Mouse (Mus musculus) gastrocnemius, adult 8-10 months (tissue): ENCODE data around the gene Rhob. TPM values are rescaled to one million over a fixed set of nuclear protein-coding genes. Genes with fewer than 3 reads are reported as not detected.
"Not testable (repeated sequence)": the region's sequence is repeated elsewhere in the genome, so short reads cannot be mapped to it uniquely, and the experiment has no call there.

Source experiments
- DNase-seq, 2 experiments: peaks; one replicate each; pipeline ENCODE4 v3.0.0; 2022; ENCODE audit warnings: low spot score in 2 of 2
- total RNA-seq, 4 experiments: library from RNA; stranded (reverse); gene quantifications; 2 replicates each; pipeline ENCODE4 v1.2.4; 2022

Rhob gene
- total RNA-seq, 4 experiments from 2014 or later = 19.6 to 44.6 (median 26.7) TPM

DNA sequence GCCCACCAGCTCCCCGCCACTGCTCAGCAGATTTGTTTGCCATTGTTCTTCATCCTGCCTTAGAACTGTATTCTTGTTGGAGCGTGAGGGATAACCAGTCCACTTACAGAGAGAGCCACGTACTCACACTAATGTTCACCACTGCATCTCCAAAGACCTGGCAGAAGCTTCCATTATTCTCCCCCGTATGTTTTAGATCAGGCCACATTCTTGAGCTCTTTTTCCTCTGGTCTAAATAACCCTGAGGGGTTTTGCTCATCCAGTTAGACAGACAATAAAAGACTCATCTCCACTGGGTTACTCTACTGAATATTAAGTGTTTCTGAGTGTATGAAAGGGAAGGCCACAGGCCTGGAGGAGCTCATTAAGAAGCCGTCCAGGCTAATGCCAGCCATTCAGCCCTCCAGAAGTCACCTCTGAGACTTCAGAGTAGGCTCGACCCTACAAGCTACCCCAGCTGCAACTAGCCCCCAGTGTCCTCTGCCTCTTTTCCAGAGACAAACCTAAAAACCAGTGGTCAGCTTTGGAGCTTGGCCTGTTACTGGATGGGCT, 24.9 kb downstream of the Rhob start:
- DNase-seq = no peak

DNA sequence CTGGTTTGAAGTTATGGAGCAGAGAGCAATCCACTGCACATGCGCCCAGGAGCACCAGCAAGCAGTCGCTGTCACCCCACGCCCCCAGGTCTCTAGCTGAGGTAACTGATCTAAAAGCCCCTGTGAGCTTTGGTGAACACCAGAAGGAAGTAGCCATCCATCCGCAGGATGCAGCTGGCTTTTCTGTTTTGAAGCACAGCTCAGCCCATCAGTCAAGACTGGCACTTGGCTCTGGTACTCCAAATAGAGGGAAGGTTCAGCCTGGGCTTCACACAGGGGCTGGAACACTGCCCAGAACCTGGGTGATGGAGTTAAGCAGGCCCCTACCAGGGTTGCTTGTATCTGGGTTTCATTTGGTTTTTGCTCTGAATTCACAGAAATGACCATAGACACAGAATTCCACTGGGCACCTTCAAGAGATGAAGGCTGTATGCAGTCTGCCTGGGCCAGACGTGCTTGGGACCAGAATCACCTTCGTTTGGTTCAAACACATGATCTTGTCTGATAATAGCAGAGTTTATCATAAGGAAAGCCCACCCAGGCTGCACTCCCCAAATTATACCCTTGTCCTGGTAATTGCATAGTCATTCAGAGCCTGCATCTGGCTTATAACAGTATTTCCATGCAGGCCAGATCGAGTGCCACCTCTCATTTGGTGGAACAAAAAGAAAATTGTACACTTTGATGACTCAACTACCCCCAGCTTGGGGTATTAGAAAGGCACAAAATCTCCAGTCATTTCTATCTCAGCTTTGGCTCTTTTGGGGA, 27.0 kb downstream of the Rhob start:
- no peak for DNase-seq

DNA sequence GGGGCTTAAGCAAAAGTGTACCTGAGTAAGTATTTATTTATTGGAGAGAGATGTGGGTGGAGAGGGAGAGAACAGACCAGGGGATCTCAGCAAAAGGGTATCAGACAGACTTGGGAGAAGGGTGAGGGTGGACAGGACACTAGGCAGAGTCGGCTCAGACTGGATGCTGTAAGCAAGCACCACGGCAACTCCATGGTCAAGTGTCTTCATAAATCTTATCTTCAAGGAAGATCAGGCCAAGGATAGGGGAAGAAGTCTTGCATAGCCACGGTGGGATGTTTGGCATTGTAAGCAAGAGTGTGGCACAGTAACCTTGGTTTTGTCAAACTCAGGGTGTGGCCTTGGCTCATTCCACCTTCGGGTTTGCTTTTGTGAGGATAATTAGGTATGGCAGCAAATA, 27.8 kb downstream of the Rhob start:
- DNase-seq = no peak

DNA sequence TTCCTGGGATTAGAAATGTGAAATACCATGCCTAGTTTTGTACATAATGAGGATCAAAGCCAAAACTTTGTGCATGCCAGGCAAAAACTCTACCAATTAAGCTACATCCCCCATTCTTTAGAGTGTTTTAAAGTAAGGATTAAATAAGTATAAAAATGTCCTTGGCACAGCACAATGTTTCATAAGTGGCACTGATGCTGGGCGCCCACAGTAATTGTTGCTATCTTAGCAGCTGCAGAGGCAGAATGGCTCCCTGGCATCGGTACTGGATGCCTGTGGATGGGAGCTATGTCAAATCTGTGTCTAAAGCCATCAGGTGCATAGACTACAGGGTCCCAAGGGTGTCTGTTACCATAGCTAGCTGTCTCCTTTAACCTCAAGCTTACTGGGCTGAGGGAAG, 28.8 kb downstream of the Rhob start:
- DNase-seq = no peak

DNA sequence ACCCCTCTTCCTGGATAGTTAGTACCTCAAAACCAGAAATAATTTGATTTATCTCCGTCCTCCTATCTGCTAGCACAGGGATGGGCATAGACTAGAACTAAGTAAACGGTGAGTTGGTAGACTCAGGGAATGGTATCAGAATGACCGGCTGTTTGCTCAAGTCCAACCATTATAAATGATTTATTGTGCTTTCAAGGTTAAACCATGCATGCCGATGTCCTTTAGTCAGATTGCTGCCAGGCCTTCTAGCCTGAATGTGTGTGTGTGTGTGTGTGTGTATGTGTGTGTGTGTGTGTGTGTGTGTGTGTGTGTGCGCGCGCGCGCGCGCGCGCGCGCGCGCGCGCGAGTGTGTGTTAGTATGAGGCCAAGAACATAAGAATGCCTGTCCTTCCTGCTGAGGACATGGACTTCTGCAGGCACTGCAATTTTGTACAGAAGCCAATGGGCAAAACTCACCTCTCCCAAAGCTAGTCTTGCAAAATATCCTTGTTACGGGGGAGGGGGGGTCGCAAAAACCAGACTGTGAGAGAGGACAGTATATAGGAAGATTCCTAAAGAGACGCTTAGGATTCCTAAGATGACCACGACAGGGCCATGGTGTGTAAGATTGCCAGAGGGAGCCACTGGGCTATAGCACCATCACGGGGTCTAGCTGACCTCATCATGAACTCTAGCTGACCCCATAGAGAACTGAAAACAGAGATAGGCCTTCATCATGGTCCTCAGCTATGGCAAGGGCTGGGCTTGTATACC, 29.9 kb downstream of the Rhob start:
- DNase-seq = no peak

DNA sequence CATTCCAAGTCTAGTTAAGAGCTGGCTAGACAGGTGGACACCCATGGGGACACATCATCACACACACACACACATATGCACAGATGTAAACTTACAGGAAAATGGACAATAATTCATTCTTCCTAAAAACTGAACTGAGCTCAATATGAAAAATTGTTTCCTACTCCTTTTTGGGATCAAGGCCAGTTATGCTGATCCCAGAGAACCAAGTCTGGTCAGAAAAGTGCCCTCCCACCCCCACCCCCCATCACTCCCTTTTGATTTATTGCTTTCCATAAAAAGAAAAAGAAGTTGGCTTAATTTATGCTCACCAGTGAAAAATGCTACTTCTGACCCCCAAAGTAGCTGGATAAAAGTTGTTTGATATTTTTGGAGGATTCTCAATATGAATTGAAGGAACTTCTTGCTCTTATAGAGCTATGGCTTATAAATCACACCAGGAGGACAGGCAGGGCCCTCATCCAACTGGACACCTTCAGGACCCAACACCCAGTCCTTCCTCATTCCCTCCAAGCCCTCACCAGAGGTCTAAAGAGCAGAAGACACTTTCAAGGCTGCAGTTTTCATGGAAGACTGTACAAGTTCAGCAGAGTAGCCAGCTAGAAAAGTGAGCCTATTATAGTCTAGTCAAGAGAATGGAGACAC, 31.5 kb downstream of the Rhob start:
- no peak for DNase-seq

DNA sequence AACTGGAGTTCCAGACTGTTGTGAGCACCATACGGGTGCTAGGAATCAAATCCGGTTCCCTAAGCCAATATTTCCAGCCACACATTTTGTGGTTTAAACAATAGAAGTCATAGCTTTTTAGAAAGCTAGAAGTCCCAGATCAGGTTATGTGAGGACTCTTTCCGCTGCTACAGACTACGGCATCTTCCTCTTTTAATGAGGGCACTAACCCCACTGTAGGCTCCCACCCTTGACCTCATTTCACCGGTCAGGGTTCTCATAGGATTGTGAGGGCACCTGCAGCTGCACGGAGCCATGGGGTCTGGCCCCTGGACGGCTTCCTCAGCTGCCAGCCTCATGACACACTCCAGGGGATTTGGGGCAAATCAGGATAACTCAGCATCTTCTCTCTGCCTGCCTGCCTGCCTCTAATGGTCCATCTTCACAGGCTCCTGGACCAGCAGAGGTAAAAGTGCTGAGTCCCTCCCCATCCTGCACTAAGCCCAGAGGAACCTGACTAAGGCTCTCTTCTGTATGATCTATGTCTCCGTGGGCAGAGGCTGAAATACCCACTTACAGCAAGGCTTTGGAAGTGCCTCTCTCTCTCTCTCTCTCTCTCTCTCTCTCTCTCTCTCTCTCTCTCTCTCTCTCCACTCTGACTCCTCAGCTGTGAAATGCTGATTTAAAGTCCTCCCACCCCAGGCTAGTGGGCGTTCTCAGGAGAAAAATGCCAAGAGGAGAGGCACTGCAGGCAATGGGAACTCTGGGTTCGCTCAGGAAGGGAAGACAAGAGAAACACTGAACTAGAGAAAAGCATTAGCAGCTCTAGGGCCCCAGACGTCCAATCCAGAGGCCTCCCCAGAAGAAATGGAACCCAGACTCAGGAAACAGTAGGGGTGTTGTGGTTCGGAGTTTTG, 32.5 kb downstream of the Rhob start:
- DNase-seq = no peak

DNA sequence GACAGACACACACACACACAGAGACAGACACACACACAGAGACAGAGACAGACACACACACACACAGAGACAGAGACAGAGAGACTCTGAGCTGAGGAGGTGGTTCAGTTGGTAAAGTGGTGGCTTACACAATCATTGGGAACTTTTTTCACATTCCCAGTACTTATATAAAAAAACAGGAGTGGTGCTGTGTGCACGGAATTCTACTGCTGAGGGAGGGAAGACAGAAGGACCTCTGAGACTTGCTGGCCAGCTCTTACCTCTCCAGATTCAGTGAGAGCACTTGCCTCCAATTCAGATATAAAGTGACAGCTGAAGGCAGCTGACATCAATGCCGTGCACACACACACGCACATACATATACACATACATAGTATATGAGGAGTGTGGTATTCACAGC, 34.1 kb downstream of the Rhob start:
- no peak for DNase-seq

DNA sequence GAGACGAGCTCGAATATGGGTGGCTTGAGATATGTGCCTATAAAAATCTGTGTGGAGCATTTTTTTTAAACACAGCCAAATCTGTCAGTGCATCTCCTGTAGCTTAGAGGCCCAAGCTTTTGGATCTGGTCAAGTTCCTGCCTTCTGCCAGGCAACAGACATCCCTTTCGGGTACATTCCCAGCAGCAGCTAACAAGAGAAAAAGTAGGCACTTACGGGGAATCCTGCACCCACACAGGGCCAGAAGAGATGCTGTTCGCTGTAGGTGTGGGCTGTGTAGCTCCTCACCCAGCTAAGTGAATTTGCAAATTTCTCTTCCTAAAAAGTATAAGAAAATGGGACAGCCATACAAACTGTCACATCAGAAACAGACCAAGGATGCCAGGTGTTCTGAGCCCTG, 34.8 kb downstream of the Rhob start:
- DNase-seq = no peak

DNA sequence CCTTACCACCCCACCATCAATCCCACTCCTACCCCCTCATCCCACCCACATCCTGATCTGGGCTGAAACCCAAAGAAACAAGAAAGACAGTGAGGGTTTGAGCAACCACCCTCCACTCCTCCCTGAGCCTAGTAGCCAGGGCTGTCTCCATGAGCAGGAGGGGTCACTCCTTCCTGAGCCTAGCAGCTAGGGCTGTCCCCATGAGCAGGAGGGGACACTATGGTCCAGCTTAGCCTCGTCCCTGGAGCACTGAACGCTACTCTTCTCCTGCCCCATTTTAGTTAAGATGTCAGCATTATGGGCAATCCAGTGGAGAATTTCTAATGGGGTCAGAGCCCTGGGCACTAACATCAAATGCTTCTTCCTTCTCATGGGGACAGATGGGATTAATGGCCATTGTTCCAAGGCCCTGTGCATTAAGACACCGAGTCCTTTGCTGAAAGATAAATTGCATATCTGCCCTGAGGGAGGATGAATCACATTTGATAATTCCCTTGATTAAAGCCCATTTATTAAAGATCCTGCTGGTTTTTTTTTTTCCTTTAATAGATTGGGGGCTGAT, 36.1 kb downstream of the Rhob start:
- DNase-seq = no peak

DNA sequence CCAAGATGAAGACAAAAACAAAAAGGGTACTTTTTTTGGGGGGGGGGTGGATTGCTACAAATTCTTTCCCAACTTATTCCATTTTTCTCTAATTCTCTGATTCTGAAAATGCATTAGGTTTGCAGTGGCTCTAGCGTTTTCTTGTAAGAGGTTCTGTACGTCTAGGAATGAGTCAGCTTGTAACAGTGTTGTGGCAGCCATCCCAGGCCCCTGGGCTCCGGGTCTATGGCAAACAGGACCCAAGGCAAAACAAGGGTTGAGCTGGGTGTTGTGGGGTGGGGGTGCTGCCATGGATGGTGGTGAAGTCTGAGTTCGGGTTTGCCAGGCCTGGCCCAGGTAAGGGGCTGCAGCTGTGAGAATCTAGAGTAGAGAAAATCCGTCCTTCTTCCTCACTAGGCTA, 37.3 kb downstream of the Rhob start:
- DNase-seq = no peak

DNA sequence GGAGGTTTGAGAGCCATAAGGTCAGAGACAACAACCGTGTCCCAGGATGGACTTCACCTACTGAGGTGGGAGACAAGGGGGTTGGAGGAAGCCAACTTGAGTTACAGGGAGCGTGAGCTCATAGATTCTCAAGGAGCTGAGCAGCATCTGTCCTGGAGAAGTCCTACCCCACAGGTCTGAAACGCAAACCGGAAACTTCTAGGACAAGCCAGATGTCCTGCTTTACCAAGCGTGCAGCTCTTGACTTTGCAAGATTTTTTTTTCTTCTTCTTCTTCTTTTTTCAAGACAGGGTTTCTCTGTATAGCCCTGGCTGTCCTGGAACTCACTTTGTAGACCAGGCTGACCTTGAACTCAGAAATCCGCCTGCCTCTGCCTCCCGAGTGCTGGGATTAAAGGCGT, 38.2 kb downstream of the Rhob start:
- DNase-seq = not testable (repeated sequence)

DNA sequence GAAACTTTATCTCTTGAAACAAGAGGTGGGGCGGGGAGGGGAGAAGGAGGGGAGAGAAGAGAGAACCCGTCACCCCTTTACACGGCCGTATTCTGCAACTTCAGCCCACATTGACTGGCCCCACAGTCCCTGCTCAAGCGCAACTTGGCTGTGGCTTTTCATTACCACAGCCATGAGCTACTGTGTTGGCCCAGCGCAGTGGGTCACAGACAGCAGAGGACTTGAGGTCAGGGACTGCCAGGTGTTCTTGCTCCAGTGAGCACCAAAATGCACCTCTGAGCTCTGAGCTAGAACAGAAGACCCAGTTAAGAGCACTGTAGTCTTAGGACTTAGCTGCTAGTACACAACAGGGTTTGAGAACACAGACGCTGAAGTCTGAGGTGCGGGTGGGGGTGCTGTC, 41.4 kb downstream of the Rhob start:
- no peak for DNase-seq

DNA sequence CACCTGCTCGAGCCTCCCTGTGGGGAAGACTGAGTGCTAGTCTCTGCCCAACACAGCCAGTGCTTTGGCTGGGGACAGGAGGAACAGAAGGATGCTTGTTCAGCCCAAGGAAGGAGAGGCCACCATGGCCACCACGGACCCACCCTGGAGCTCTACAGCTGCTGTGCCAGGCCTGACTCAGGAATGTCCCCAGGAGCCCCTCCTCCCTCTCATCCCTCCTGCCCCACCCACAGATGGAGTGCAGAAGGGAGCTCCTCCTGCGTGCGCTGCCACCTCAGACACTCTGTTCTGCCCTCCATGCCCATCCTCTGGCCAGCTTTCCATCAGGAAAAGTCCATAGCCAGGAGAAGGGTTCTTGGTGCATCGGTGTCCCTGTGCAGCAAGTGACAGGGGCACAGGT, 42.8 kb downstream of the Rhob start:
- DNase-seq = no peak

DNA sequence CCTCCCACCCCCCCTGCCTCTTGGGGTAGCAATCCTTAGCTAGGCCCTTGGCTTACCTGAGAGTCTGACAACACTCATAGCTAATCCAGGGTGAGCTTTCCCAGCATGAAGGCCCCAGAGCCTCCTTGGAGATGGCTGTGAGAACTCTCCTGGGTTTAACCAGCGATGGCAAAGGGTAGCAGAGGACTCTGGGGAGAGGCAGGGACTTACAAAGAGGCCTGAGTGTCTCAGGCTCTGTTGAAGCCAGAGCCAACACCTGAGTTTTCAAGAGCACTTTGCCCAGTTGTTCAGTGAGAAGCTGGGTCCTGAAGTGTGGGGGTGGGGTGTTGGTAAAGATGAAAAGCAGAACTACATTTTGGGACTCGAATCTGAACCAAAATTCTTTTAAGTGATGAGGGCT, 44.8 kb downstream of the Rhob start:
- no peak for DNase-seq

DNA sequence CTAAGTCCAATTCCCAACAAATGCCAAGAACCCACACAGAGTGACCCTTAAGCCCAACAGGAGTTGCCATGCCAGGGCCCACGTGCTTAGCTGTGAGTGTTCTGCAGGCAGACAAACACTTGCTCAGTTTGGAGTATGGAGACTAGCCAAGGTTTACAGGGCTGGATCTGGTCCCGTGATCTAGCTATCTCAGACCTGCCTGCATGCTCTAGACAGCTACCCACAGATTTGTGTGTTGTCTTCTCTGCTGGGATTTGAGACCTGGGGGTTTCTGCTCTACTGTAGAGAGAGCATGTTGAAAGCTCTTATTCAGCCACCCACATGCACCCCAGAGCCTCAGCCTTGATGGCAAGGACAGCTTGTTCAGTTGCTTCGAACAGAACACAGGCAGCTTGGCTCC, 45.3 kb downstream of the Rhob start:
- no peak for DNase-seq

DNA sequence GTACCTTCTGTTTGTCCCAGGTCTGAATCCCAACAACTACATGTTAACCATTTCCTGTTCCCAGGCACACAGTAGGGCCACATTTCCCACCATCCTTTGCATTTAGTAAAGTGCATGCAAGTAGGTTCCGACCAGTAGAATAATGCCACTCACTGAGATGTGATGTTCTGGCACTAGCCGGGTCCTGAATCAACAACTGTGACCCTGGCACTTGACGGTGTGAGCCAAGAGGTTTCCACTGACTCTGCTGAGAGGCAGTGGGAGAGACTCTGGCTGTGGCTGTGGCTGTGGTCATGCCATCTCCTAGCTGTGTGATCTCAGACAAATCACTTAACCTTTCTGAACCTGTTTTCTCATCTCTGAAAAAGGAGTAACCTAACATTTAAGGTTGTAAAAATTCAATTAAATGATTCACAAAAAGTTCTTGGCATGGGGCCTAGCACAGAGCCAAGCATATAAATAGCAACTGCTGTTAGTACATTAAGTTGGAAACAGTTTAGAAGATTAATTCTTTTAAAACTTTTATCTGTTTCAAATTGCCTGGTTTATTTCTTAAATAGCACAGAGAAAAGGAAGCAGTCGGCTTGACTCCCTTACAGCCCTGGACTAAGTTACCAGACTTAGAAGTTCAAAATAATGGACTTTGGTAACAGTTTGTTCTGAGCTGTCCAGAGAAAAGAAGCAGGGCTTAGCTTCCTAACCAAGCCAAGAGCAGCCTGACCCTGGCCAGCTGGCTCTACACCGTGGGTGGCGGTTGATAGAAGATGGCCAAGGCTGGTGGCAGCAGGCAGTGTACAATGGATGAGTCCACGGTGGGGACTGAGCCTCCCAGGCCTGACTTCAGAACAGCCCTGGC, 46.8 kb downstream of the Rhob start:
- no peak for DNase-seq

DNA sequence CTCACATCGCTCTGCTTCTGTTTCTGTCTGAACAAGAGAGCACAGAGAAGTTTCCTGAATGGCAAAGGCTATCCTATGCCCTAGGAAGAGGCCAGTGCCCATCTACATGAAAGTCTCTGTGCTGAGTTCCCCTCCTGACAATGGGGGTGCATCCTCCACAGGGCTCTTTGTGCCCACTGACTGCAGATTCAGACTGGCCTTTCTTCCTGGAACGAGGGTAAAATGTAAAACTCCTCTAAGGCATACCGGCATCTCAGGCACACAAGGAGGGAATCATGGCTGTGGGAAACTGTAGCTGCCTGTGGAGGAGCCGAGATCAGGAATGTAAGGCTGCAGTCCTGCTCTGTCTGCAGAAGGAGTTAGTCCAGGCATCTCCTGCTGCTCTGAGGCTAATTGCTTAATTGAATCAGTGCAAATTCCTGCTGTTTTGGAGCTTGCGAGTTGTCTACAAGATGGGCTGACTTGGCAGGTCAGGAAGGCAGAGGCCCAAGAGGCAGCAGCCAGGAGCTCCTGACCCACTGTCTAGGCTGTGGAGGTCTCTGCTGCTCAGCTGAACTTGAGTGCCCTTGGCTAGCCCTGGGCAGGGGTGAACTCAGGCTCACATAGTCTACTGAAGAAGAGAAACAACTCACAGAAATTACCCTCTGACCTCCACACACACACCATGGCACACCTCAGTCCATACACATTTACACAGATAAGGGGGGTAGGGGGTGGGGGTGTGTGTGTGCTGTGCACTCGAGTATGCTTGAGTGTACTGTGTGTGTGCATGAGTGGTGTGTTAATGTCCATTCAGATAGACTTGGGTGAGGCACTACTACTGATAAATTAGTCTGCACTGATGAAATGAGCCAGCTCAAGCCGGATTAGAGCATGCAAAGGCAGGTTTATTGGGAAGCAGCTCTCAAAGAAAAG, 48.0 kb downstream of the Rhob start:
- DNase-seq = no peak

DNA sequence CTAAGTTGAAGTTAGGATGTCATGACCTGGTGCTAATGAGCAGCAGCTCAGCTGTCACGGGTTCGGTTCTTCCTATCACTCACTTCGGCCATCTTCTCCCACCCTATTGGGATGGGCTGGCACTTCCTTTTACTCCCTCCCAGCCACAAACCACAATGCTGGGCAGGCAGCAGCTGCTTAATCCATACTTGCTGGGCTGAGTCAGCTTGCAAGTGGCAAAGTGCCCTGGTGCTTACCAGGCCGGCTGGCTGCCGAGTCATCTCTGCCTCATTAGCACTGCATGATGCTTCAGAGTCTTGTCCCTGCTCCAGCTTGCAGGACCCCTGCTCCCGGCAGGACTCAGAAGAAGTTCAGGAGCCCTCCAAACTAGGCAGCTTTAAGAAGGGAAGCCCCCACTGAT, 49.2 kb downstream of the Rhob start:
- DNase-seq = no peak
